11 mouse cellular contexts compared by ENCODE assay signal in genomic region chr15:102167620-102168021, GRCm38 (mm10). TPM values are rescaled to one million over a fixed set of nuclear protein-coding genes. Genes with fewer than 3 reads are reported as not detected.
DNase-seq lines count a peak whose midpoint lies in the region; ATAC-seq and TF ChIP-seq lines count a peak whose summit lies in the region.
"Had no signal": no experiment of that assay in that cellular context is flagged by ENCODE, and none has a peak within 500 bp of the region (broad histone marks: within the 10 kb centered on the region; RNA-seq: fewer than 3 reads in every experiment).

No protein-coding gene starts in this region.

- H3K9ac ChIP-seq in neural tube, embryonic 11.5 days (ENCODE audit: low read length) = no peak overlapping the region
- peak overlapping the region; percentile 18; the same call in 1 of the 2 replicates for H3K9ac ChIP-seq in limb, embryonic 11.5 days (ENCODE audit: low read length)
- H3K9ac ChIP-seq in stomach, embryonic 16.5 days (ENCODE audit: low read length) = no peak overlapping the region
- no peak overlapping the region for H3K9ac ChIP-seq in hindbrain, postnatal 0 days (replicated peaks; ENCODE audit: low read length)
- H3K9ac ChIP-seq: hindbrain, embryonic 15.5 days; liver, embryonic 12.5 days had no signal

- intact Hi-C loops in left cerebral cortex, postnatal 25 days (cut with DNase I) = no loop called here

- no peaks in the 10 kb centered on the region for H3K4me1 ChIP-seq in neural tube, embryonic 11.5 days (ENCODE audit: control insufficient read depth, insufficient read depth, low read length)
- peaks cover 11% of the 10 kb centered on the region; the same call in 1 of the 2 replicates for H3K4me1 ChIP-seq in limb, embryonic 11.5 days (ENCODE audit: control insufficient read depth, insufficient read depth, low read length)
- peaks cover 6% of the 10 kb centered on the region for H3K4me1 ChIP-seq in stomach, embryonic 16.5 days (ENCODE audit: control insufficient read depth, insufficient read depth, low read length)
- H3K4me1 ChIP-seq in hindbrain, postnatal 0 days (ENCODE audit: insufficient read depth, low read length) = no peaks in the 10 kb centered on the region
- H3K4me1 ChIP-seq: hindbrain, embryonic 15.5 days; liver, embryonic 12.5 days had no signal

- H3K27me3 ChIP-seq in neural tube, embryonic 11.5 days (ENCODE audit: control insufficient read depth, insufficient read depth, low read length) = no peaks in the 10 kb centered on the region
- no peaks in the 10 kb centered on the region for H3K27me3 ChIP-seq in limb, embryonic 11.5 days (ENCODE audit: control insufficient read depth, insufficient read depth, low read length)
- H3K27me3 ChIP-seq in stomach, embryonic 16.5 days (ENCODE audit: control insufficient read depth, insufficient read depth, low read length) = no peaks in the 10 kb centered on the region
- H3K27me3 ChIP-seq in hindbrain, postnatal 0 days (ENCODE audit: insufficient read depth, low read length) = no peaks in the 10 kb centered on the region
- H3K27me3 ChIP-seq: hindbrain, embryonic 15.5 days; liver, embryonic 12.5 days had no signal

- no peaks in the 10 kb centered on the region for H3K36me3 ChIP-seq in neural tube, embryonic 11.5 days (ENCODE audit: control insufficient read depth, insufficient read depth, low read length)
- no peaks in the 10 kb centered on the region for H3K36me3 ChIP-seq in limb, embryonic 11.5 days (ENCODE audit: control insufficient read depth, insufficient read depth, low read length)
- no peaks in the 10 kb centered on the region for H3K36me3 ChIP-seq in stomach, embryonic 16.5 days (ENCODE audit: control insufficient read depth, insufficient read depth, low read length)
- no peaks in the 10 kb centered on the region for H3K36me3 ChIP-seq in hindbrain, postnatal 0 days (ENCODE audit: insufficient read depth, low read length)
- H3K36me3 ChIP-seq: hindbrain, embryonic 15.5 days had no signal

- TF ChIP-seq CTCF in hindbrain, postnatal 0 days (IDR thresholded peaks at IDR 0.05; ENCODE audit: low read depth) = no peak

- no peak for ATAC-seq in neural tube, embryonic 11.5 days (ENCODE audit: insufficient read depth, low FRiP score, low TSS enrichment)
- ATAC-seq in limb, embryonic 11.5 days (ENCODE audit: insufficient number of reproducible peaks, low FRiP score, low TSS enrichment, low read depth) = no peak
- ATAC-seq in stomach, embryonic 16.5 days (ENCODE audit: insufficient read depth, low FRiP score) = peak; percentile 74
- ATAC-seq in hindbrain, postnatal 0 days = no peak
- ATAC-seq: activated CD4-positive, CD25-positive, alpha-beta regulatory T cell, adult 4 months; liver, embryonic 12.5 days had no signal

- H3K4me3 ChIP-seq in neural tube, embryonic 11.5 days (ENCODE audit: low read depth, low read length) = no peak overlapping the region
- H3K4me3 ChIP-seq in limb, embryonic 11.5 days (ENCODE audit: low read depth, low read length) = no peak overlapping the region
- H3K4me3 ChIP-seq in stomach, embryonic 16.5 days (replicated peaks; ENCODE audit: low read length) = no peak overlapping the region
- no peak overlapping the region for H3K4me3 ChIP-seq in hindbrain, postnatal 0 days (ENCODE audit: low read length)
- H3K4me3 ChIP-seq: hindbrain, embryonic 15.5 days; liver, embryonic 12.5 days had no signal

- no peak overlapping the region for H3K4me2 ChIP-seq in neural tube, embryonic 11.5 days (ENCODE audit: low read depth)
- no peak overlapping the region for H3K4me2 ChIP-seq in limb, embryonic 11.5 days (ENCODE audit: low read depth, severe bottlenecking)
- H3K4me2 ChIP-seq in stomach, embryonic 16.5 days (ENCODE audit: low read depth, low read length) = no peak overlapping the region
- no peak overlapping the region for H3K4me2 ChIP-seq in hindbrain, postnatal 0 days (ENCODE audit: low read depth, low read length)
- H3K4me2 ChIP-seq: hindbrain, embryonic 15.5 days; liver, embryonic 12.5 days had no signal

- DNase-seq in adrenal gland, adult (ENCODE audit: inconsistent age in 2 of 2, low spot score in 1 of 2) = peak; percentile 72 to 92
- no peak for DNase-seq in adrenal gland, postnatal 4 days (ENCODE audit: low spot score in 2 of 2)
- DNase-seq in neural tube, embryonic 11.5 days (ENCODE audit: low spot score) = peak; percentile 34
- no peak for DNase-seq in neural tube, embryonic 10.5 days (ENCODE audit: extremely low spot score, low spot score)
- DNase-seq in limb, embryonic 11.5 days (ENCODE audit: low spot score) = peak; percentile 44
- DNase-seq in left cerebral cortex, postnatal 25 days (ENCODE audit: low spot score in 2 of 2) = no peak
- DNase-seq in hindbrain, postnatal 0 days (ENCODE audit: low spot score) = no peak

- no peak overlapping the region for H3K27ac ChIP-seq in neural tube, embryonic 11.5 days (ENCODE audit: low read depth, low read length)
- no peak overlapping the region; the same call in 1 of the 2 replicates for H3K27ac ChIP-seq in limb, embryonic 11.5 days (replicated peaks; ENCODE audit: low read depth, low read length)
- peak overlapping the region; percentile 36; the same call in 1 of the 2 replicates for H3K27ac ChIP-seq in stomach, embryonic 16.5 days (ENCODE audit: low read length)
- no peak overlapping the region for H3K27ac ChIP-seq in hindbrain, postnatal 0 days
- H3K27ac ChIP-seq: hindbrain, embryonic 15.5 days; liver, embryonic 12.5 days had no signal

- WGBS in neural tube, embryonic 11.5 days = 56% methylated on average over 6 of the region's 6 CpGs
- 41% methylated on average over 6 of the region's 6 CpGs for WGBS in limb, embryonic 11.5 days
- WGBS in stomach, embryonic 16.5 days = 25% methylated on average over 6 of the region's 6 CpGs
- 57% methylated on average over 6 of the region's 6 CpGs for WGBS in hindbrain, postnatal 0 days

- no peaks in the 10 kb centered on the region for H3K9me3 ChIP-seq in neural tube, embryonic 11.5 days (ENCODE audit: control insufficient read depth, low read length)
- no peaks in the 10 kb centered on the region for H3K9me3 ChIP-seq in limb, embryonic 11.5 days (ENCODE audit: control insufficient read depth, low read length)
- no peaks in the 10 kb centered on the region for H3K9me3 ChIP-seq in stomach, embryonic 16.5 days (replicated peaks; ENCODE audit: control insufficient read depth, low read length)
- H3K9me3 ChIP-seq in hindbrain, postnatal 0 days (ENCODE audit: low read length) = no peaks in the 10 kb centered on the region
- H3K9me3 ChIP-seq: hindbrain, embryonic 15.5 days; liver, embryonic 12.5 days had no signal

RNA-seq across cellular contexts. Expression of gene Soat2, which starts 17.3 kb away (rescaled TPM):
- 1 to 10 TPM in 1 of 2 experiments, under 1 TPM in 1; 0.78 to 3.8 TPM for total RNA-seq in adrenal gland, postnatal 4 days (2021)
- 0.13 and 0.22 TPM in 2 replicates for polyA plus RNA-seq in neural tube, embryonic 11.5 days (2014; fragmentation: Nextera tagmentation; extraction: Ambion mirVana)
- polyA plus RNA-seq in limb, embryonic 11.5 days (2014; fragmentation: Nextera tagmentation; extraction: Ambion mirVana) = 0.09 and 0.24 TPM in 2 replicates
- 5.4 and 6.2 TPM in 2 replicates for polyA plus RNA-seq in stomach, embryonic 16.5 days (2015; fragmentation: Nextera tagmentation; extraction: Ambion mirVana)
- total RNA-seq in left cerebral cortex, postnatal 25 days (2021) = under 1 TPM in 1 of 2 experiments, not detected in 1; 0.14 TPM
- total RNA-seq in hindbrain, postnatal 0 days (2014; rRNA removed) = 0.16 TPM in 1 of 2 replicates, not detected in the other
- 0.09 TPM in 1 of 2 replicates, not detected in the other for polyA plus RNA-seq in hindbrain, postnatal 0 days (2015; fragmentation: Nextera tagmentation; extraction: Ambion mirVana)

RNA-seq across cellular contexts. Expression of gene Igfbp6, which starts 23.5 kb away (rescaled TPM):
- total RNA-seq in adrenal gland, postnatal 4 days (2021) = 10 to 100 TPM; 33.9 to 34.4 TPM
- polyA plus RNA-seq in neural tube, embryonic 11.5 days (2014; fragmentation: Nextera tagmentation; extraction: Ambion mirVana) = 0.22 and 0.34 TPM in 2 replicates
- 0.17 and 0.57 TPM in 2 replicates for polyA plus RNA-seq in limb, embryonic 11.5 days (2014; fragmentation: Nextera tagmentation; extraction: Ambion mirVana)
- polyA plus RNA-seq in stomach, embryonic 16.5 days (2015; fragmentation: Nextera tagmentation; extraction: Ambion mirVana) = 18.5 and 21.2 TPM in 2 replicates
- total RNA-seq in left cerebral cortex, postnatal 25 days (2021) = 10 to 100 TPM; 36.5 to 43.1 TPM
- 5.6 and 12.8 TPM in 2 replicates for total RNA-seq in hindbrain, postnatal 0 days (2014; rRNA removed)
- polyA plus RNA-seq in hindbrain, postnatal 0 days (2015; fragmentation: Nextera tagmentation; extraction: Ambion mirVana) = 9.7 and 11.5 TPM in 2 replicates

RNA-seq across cellular contexts. Expression of gene Spryd3, which starts 31.6 kb away (rescaled TPM):
- 10 to 100 TPM; 32.5 to 35.9 TPM for total RNA-seq in adrenal gland, postnatal 4 days (2021)
- polyA plus RNA-seq in neural tube, embryonic 11.5 days (2014; fragmentation: Nextera tagmentation; extraction: Ambion mirVana) = 15.5 and 17.0 TPM in 2 replicates
- 7.2 and 10.0 TPM in 2 replicates for polyA plus RNA-seq in limb, embryonic 11.5 days (2014; fragmentation: Nextera tagmentation; extraction: Ambion mirVana)
- 29.2 and 35.0 TPM in 2 replicates for polyA plus RNA-seq in stomach, embryonic 16.5 days (2015; fragmentation: Nextera tagmentation; extraction: Ambion mirVana)
- 100 to 1,000 TPM; 142 to 146 TPM for total RNA-seq in left cerebral cortex, postnatal 25 days (2021)
- 113 and 118 TPM in 2 replicates for total RNA-seq in hindbrain, postnatal 0 days (2014; rRNA removed)
- polyA plus RNA-seq in hindbrain, postnatal 0 days (2015; fragmentation: Nextera tagmentation; extraction: Ambion mirVana) = 98.6 and 110 TPM in 2 replicates

RNA-seq across cellular contexts. Expression of gene Zfp740, which starts 35.4 kb away (rescaled TPM):
- 100 to 1,000 TPM; 131 to 134 TPM for total RNA-seq in adrenal gland, postnatal 4 days (2021)
- polyA plus RNA-seq in neural tube, embryonic 11.5 days (2014; fragmentation: Nextera tagmentation; extraction: Ambion mirVana) = 65.4 and 66.9 TPM in 2 replicates
- polyA plus RNA-seq in limb, embryonic 11.5 days (2014; fragmentation: Nextera tagmentation; extraction: Ambion mirVana) = 67.5 and 71.1 TPM in 2 replicates
- polyA plus RNA-seq in stomach, embryonic 16.5 days (2015; fragmentation: Nextera tagmentation; extraction: Ambion mirVana) = 46.0 and 49.6 TPM in 2 replicates
- total RNA-seq in left cerebral cortex, postnatal 25 days (2021) = 10 to 100 TPM; 58.5 to 64.9 TPM
- total RNA-seq in hindbrain, postnatal 0 days (2014; rRNA removed) = 49.5 and 61.0 TPM in 2 replicates
- polyA plus RNA-seq in hindbrain, postnatal 0 days (2015; fragmentation: Nextera tagmentation; extraction: Ambion mirVana) = 33.8 and 37.7 TPM in 2 replicates

RNA-seq across cellular contexts. Expression of gene Csad, which starts 36.9 kb away (rescaled TPM):
- 100 to 1,000 TPM in 1 of 2 experiments, 10 to 100 TPM in 1; 90.0 to 106 TPM for total RNA-seq in adrenal gland, postnatal 4 days (2021)
- polyA plus RNA-seq in neural tube, embryonic 11.5 days (2014; fragmentation: Nextera tagmentation; extraction: Ambion mirVana) = 32.8 TPM in 2 replicates
- 37.3 and 37.5 TPM in 2 replicates for polyA plus RNA-seq in limb, embryonic 11.5 days (2014; fragmentation: Nextera tagmentation; extraction: Ambion mirVana)
- polyA plus RNA-seq in stomach, embryonic 16.5 days (2015; fragmentation: Nextera tagmentation; extraction: Ambion mirVana) = 47.3 and 50.9 TPM in 2 replicates
- total RNA-seq in left cerebral cortex, postnatal 25 days (2021) = 10 to 100 TPM; 28.4 to 32.1 TPM
- total RNA-seq in hindbrain, postnatal 0 days (2014; rRNA removed) = 56.9 and 67.2 TPM in 2 replicates
- polyA plus RNA-seq in hindbrain, postnatal 0 days (2015; fragmentation: Nextera tagmentation; extraction: Ambion mirVana) = 41.8 and 43.1 TPM in 2 replicates

Comparison
In these comparisons a context has a peak if more than half of its experiments do, and no peak if none do; other contexts are left out.
1. DNase-seq: peak in adrenal gland, adult (2 of 2), neural tube, embryonic 11.5 days (single experiment) and limb, embryonic 11.5 days (single experiment); none in adrenal gland, postnatal 4 days (0 of 2), neural tube, embryonic 10.5 days (single experiment), left cerebral cortex, postnatal 25 days (0 of 2) and hindbrain, postnatal 0 days (single experiment).